Mouse (Mus musculus) hindbrain, embryonic 10.5 days (tissue): Measurements from ENCODE around the gene OR5BS1P. TPM values are rescaled to one million over a fixed set of nuclear protein-coding genes. Genes with fewer than 3 reads are reported as not detected.

Experiments
- polyA plus RNA-seq: library from polyadenylated mRNA; unstranded; fragments of >200 nt; fragmentation: Nextera tagmentation; extraction: Ambion mirVana; gene quantifications from 2 replicates; pipeline ENCODE4 v1.2.1, GENCODE M21; 2016

OR5BS1P gene
- polyA plus RNA-seq, 1 experiment from 2014 or later: not detected

Other genes with a start within 250 kb of the OR5BS1P start
- not detected in 2 replicates for gene Gm44579, start 248.9 kb upstream of the OR5BS1P start, polyA plus RNA-seq
- gene Olfr287, start 248.8 kb upstream of the OR5BS1P start, polyA plus RNA-seq: not detected in 2 replicates
- not detected in 2 replicates for gene Olfr286, start 235.4 kb upstream of the OR5BS1P start, polyA plus RNA-seq
- gene H1fnt, start 212.6 kb upstream of the OR5BS1P start, polyA plus RNA-seq: not detected in 2 replicates
- 0.66 and 1.3 TPM in 2 replicates for gene Zfp641, start 173.7 kb upstream of the OR5BS1P start, polyA plus RNA-seq
- not detected in 2 replicates for gene Olfr285, start 152.5 kb upstream of the OR5BS1P start, polyA plus RNA-seq
- not detected in 2 replicates for gene Olfr284, start 128.9 kb upstream of the OR5BS1P start, polyA plus RNA-seq
- gene Olfr283, start 89.0 kb upstream of the OR5BS1P start, polyA plus RNA-seq: not detected in 2 replicates
- gene Olfr282, start 38.7 kb upstream of the OR5BS1P start, polyA plus RNA-seq: not detected in 2 replicates
- gene Olfr281, start 17.3 kb upstream of the OR5BS1P start, polyA plus RNA-seq: not detected in 2 replicates
- gene Lalba, start 12.8 kb downstream of the OR5BS1P start, polyA plus RNA-seq: 0.22 and 0.48 TPM in 2 replicates
- not detected in 2 replicates for gene Olfr279, start 22.5 kb downstream of the OR5BS1P start, polyA plus RNA-seq
- gene Kansl2, start 64.4 kb downstream of the OR5BS1P start, polyA plus RNA-seq: 134 and 151 TPM in 2 replicates
- gene Ccnt1, start 101.0 kb downstream of the OR5BS1P start, polyA plus RNA-seq: 53.7 and 57.6 TPM in 2 replicates
- not detected in 2 replicates for gene 4930415O20Rik, start 101.1 kb downstream of the OR5BS1P start, polyA plus RNA-seq
- 11.6 and 12.0 TPM in 2 replicates for gene Adcy6, start 140.2 kb downstream of the OR5BS1P start, polyA plus RNA-seq
- gene Cacnb3, start 160.9 kb downstream of the OR5BS1P start, polyA plus RNA-seq: 38.8 and 58.6 TPM in 2 replicates
- 22.8 and 23.8 TPM in 2 replicates for gene Ddx23, start 193.0 kb downstream of the OR5BS1P start, polyA plus RNA-seq
- gene Rnd1, start 207.6 kb downstream of the OR5BS1P start, polyA plus RNA-seq: 3.7 and 5.8 TPM in 2 replicates
- 1.7 and 3.1 TPM in 2 replicates for gene Ccdc65, start 238.3 kb downstream of the OR5BS1P start, polyA plus RNA-seq